Mouse (Mus musculus): ENCODE measurements around the gene Gm5617. TPM values are rescaled to one million over a fixed set of nuclear protein-coding genes. Genes with fewer than 3 reads are reported as not detected.
A peak's percentile ranks its signal among the peaks of the same experiment; 100 is the strongest.
"Not testable (repeated sequence)": the region's sequence is repeated elsewhere in the genome, so short reads cannot be mapped to it uniquely, and the experiment has no call there.

Gene Gm5617
- total RNA-seq, 1 experiment from 2014 or later: 6.5 TPM

DNA sequence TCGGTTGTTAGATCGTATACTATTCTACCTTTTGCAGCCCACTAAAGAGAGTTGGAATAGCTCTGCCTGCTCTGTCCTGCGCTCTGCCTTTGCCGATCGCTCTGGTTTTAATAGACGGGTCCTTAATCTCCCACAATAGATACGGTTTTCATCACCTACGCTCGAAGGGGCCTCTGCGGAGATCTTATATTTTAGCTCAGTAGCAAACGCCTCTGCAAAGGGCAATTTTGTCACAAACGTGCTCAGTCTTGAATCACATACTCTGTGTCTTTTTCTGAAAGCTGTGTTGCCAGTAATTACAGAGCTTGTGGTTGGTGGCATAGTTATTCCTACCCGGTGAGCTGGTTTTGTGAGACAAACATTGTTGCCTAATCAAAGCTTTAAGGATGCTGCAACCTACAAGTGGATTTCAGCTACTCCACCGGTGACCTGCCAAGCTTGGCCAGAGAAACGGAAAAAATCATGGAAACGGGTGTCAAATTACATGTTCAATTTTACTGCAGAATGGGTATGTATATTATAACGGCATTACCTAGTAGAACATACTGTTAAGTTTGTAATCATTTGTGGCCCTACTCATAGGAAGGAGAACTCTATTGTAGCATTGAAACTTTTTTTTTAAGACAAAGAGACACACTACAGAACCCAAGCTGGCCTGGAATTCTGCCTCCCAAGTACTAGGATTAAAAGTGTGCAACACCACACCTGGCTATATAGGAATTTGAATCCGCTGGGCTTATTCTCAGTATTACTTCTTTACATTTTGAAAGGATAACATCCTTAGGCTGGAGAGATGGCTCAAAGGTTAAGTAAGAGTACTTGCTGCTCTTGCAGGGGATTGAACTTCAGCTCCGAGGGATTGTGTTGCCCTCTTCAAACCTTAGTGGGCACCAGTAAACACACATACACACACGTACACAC is 13.8 kb upstream of the Gm5617 start:
- no peak for ATAC-seq (replicated peaks; ENCODE audit: low read depth, poor library complexity, severe bottlenecking)

- peak; percentile 58 for ATAC-seq (replicated peaks; ENCODE audit: low read depth, poor library complexity, severe bottlenecking)
These were observed 298 bp downstream of the Gm5617 start for GRCm38 (mm10) chr9:48495548-48495932.

DNA sequence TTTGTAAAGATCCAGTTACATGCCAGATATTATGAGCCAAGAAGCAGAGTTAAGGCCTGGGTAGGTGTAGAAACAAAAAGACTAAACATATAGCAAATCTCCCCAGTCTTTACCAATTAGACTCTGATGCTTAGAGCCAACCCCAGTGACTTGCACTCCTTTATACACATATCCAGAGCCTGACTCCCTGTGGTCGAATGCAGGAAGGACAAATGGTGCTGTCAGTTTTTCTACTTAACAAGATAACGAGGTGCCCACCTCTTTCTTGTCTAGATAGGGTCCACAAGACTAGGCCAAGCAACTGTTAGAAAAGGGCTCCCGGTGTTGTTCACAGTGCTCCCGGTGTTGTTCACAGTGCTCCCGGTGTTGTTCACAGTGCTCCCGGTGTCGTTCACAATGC is 6.0 kb downstream of the Gm5617 start:
- no peak for ATAC-seq (replicated peaks; ENCODE audit: low read depth, poor library complexity, severe bottlenecking)

GRCm38 (mm10) chr9:48503001-48503400 is 7.8 kb downstream of the Gm5617 start:
- ATAC-seq (replicated peaks; ENCODE audit: low read depth, poor library complexity, severe bottlenecking): no peak

- no peak for ATAC-seq (replicated peaks; ENCODE audit: low read depth, poor library complexity, severe bottlenecking)
These were observed 9.6 kb downstream of the Gm5617 start for GRCm38 (mm10) chr9:48504741-48505365.

- ATAC-seq (replicated peaks; ENCODE audit: low read depth, poor library complexity, severe bottlenecking): no peak
These were observed 14.9 kb downstream of the Gm5617 start for GRCm38 (mm10) chr9:48510134-48510533.

- peak; percentile 76 for ATAC-seq (replicated peaks; ENCODE audit: low read depth, poor library complexity, severe bottlenecking)
These were observed 20.1 kb downstream of the Gm5617 start for GRCm38 (mm10) chr9:48515332-48515731.

GRCm38 (mm10) chr9:48516615-48517371 is 21.6 kb downstream of the Gm5617 start:
- ATAC-seq (replicated peaks; ENCODE audit: low read depth, poor library complexity, severe bottlenecking): no peak

GRCm38 (mm10) chr9:48517372-48518130 is 22.3 kb downstream of the Gm5617 start:
- ATAC-seq (replicated peaks; ENCODE audit: low read depth, poor library complexity, severe bottlenecking): no peak

- ATAC-seq (replicated peaks; ENCODE audit: low read depth, poor library complexity, severe bottlenecking): not testable (repeated sequence)
These were observed 25.2 kb downstream of the Gm5617 start for GRCm38 (mm10) chr9:48520405-48520804.

GRCm38 (mm10) chr9:48525566-48525965 is 30.3 kb downstream of the Gm5617 start:
- ATAC-seq (replicated peaks; ENCODE audit: low read depth, poor library complexity, severe bottlenecking): peak; percentile 68

GRCm38 (mm10) chr9:48526520-48526919 is 31.3 kb downstream of the Gm5617 start:
- ATAC-seq (replicated peaks; ENCODE audit: low read depth, poor library complexity, severe bottlenecking): no peak

DNA sequence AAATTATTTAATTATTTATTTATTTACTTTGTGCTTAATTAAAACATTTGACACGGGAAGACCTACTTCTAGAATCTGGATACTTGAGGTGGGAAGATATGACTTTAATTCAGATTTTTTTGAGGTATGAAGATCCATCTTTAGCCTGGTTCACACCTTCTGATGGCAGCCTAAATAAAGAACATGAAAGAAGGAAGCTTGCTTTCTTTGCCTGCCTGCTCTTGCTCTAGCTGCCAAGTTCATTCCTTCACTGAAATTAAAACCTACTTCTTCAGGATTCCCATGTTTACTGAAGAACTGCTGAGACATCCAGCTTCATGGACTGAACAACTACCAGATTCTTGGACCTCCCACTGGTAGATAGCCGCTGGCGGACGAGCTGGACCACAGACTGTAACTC is 36.1 kb downstream of the Gm5617 start:
- no peak for ATAC-seq (replicated peaks; ENCODE audit: low read depth, poor library complexity, severe bottlenecking)

GRCm38 (mm10) chr9:48532203-48532602 is 37.0 kb downstream of the Gm5617 start:
- peak; percentile 85 for ATAC-seq (replicated peaks; ENCODE audit: low read depth, poor library complexity, severe bottlenecking)

GRCm38 (mm10) chr9:48532730-48533129 is 37.5 kb downstream of the Gm5617 start:
- ATAC-seq (replicated peaks; ENCODE audit: low read depth, poor library complexity, severe bottlenecking): peak; percentile 84

- no peak; the same call in 1 of the 2 replicates for ATAC-seq (replicated peaks; ENCODE audit: low read depth, poor library complexity, severe bottlenecking)
These were observed 41.2 kb downstream of the Gm5617 start for GRCm38 (mm10) chr9:48536414-48536813.

GRCm38 (mm10) chr9:48537616-48538015 is 42.4 kb downstream of the Gm5617 start:
- ATAC-seq (replicated peaks; ENCODE audit: low read depth, poor library complexity, severe bottlenecking): not testable (repeated sequence)

- ATAC-seq (replicated peaks; ENCODE audit: low read depth, poor library complexity, severe bottlenecking): 0 out of 2 replicates have a peak, but pooled peaks have one; percentile 22
These were observed 42.9 kb downstream of the Gm5617 start for GRCm38 (mm10) chr9:48538044-48538645.

GRCm38 (mm10) chr9:48538688-48539087 is 43.4 kb downstream of the Gm5617 start:
- 0 out of 2 replicates have a peak, but pooled peaks have one; percentile 8 for ATAC-seq (replicated peaks; ENCODE audit: low read depth, poor library complexity, severe bottlenecking)
